Mouse (Mus musculus): ENCODE results near the gene Pde4a. TPM values are rescaled to one million over a fixed set of nuclear protein-coding genes. Genes with fewer than 3 reads are reported as not detected.
"Not testable (repeated sequence)": the region's sequence is repeated elsewhere in the genome, so short reads cannot be mapped to it uniquely, and the experiment has no call there.

The Pde4a gene
- polyA plus RNA-seq, 1 experiment from 2014 or later = 17.3 TPM

DNA sequence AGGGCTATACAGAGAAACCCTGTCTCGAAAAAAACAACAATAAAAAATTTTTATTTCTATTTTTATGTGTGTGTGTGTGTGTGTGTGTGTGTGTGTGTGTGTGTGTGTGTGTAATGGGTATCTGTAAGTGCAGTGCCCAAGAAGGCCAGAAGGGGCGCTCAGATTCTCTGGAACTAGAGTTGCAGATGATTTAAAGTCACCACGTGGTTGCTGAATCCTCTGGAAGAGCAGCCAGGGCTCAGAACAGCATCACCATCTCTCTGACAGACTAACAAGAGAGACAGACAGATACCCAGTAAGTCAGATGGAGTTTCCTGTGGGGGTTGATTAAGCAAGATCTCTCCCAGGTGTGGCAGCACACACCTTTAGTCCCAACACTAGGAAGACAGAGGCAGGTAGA lies 54.3 kb downstream of the Pde4a start:
- Histone ChIP-seq H3K9me3 (replicated peaks; ENCODE audit: control insufficient read depth, low read length) (no peaks in the 10 kb centered on the region), H3K9ac (ENCODE audit: low read length) (no peak overlapping the region), H3K27ac (ENCODE audit: low read depth, low read length) (no peak overlapping the region), H3K4me1 (ENCODE audit: control insufficient read depth, insufficient read depth, low read length) (no peaks in the 10 kb centered on the region), H3K4me3 (ENCODE audit: low read depth, low read length) (no peak overlapping the region), H3K36me3 (ENCODE audit: control insufficient read depth, insufficient read depth, low read length) (no peaks in the 10 kb centered on the region), H3K4me2 (ENCODE audit: low read length) (no peak overlapping the region), H3K27me3 (replicated peaks; ENCODE audit: control insufficient read depth, insufficient read depth, low read length) (no peaks in the 10 kb centered on the region)
- DNase-seq (ENCODE audit: low spot score) (no peak), ATAC-seq (no peak)
- 54% methylated on average over 3 of the region's 3 CpGs for WGBS

DNA sequence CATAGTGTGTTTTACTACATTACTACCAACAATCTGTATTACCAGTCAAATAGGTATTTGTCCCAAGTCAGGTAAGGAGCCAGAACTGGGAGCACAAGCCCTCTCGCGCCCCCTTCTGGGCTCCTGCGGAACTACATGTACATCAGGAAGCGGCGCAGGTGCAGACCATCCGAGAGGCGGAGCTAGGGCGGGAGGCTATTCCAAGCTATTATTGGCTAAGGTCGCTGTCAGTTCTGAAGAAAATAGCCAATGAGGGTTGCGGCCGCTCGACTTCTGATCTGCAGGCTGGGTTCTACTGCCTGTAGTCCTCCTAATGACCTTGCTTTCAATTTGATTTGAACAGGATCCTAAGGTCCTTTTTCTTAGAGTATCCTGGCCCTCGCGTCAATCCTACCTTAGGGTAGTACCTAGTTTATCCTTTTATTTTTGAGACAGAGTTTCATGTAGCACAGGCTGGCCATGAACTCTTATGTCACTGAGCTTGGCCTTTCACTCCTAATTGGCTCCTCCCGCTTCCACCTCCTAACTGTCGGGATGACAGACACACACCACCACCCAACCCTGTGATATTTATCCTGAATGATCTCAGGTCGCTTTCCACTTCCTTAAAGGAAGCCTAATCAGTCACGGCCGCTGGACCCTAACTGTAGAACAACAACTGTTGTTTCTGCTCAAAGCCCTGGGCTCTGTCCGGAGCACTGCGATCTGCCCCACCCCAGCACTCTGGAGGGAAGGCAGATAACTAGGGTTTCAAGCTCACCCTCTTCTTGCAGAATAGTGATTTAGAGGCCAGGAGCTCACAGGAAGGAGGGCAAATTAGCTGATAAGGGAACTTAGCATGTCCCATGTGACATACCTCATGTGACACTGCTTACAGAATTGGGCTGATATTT lies 55.2 kb downstream of the Pde4a start:
- DNase-seq (ENCODE audit: low spot score) (peak; percentile 94), ATAC-seq (peak; percentile 90)
- Histone ChIP-seq H3K27me3 (replicated peaks; ENCODE audit: control insufficient read depth, insufficient read depth, low read length) (no peaks in the 10 kb centered on the region), H3K4me2 (ENCODE audit: low read length) (peak overlapping the region; percentile 43), H3K9ac (ENCODE audit: low read length) (no peak overlapping the region), H3K4me1 (ENCODE audit: control insufficient read depth, insufficient read depth, low read length) (peaks cover 5% of the 10 kb centered on the region; the same call in 1 of the 2 replicates), H3K27ac (ENCODE audit: low read depth, low read length) (no peak overlapping the region), H3K9me3 (replicated peaks; ENCODE audit: control insufficient read depth, low read length) (no peaks in the 10 kb centered on the region), H3K4me3 (ENCODE audit: low read depth, low read length) (peak overlapping the region; percentile 8), H3K36me3 (ENCODE audit: control insufficient read depth, insufficient read depth, low read length) (no peaks in the 10 kb centered on the region)
- WGBS = 15% methylated on average over 21 of the region's 21 CpGs

DNA sequence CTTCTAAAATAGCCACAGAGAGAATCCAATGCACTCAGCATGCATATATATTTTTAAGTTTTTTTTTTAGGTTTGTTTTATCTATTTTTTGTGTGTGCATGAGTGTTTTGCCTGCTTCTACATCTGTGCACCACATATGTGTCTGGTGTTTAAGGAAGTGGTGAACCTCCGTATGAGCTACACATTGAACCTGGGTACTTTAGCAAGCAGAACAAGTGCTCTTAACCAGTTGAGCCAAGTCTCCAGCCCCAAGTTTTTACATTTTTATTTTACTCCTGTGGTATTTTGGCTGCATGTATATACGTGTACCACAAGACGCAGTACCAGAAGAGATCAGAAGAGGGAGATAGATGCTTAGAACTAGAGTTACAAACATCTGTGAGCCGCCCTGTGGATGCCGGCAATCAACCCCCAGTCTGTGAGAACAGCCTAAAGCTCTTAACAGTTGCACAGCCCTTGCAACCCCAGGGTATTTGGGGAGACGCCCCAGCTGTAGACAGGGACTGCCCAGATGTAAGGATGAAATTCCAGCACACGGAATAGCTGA lies 55.9 kb downstream of the Pde4a start:
- H3K4me2 ChIP-seq (ENCODE audit: low read length) = no peak overlapping the region
- no peak overlapping the region for H3K4me3 ChIP-seq (ENCODE audit: low read depth, low read length)
- no peak overlapping the region for H3K27ac ChIP-seq (ENCODE audit: low read depth, low read length)
- H3K36me3 ChIP-seq (ENCODE audit: control insufficient read depth, insufficient read depth, low read length) = no peaks in the 10 kb centered on the region
- no peaks in the 10 kb centered on the region for H3K9me3 ChIP-seq (replicated peaks; ENCODE audit: control insufficient read depth, low read length)
- ATAC-seq (peak; percentile 62), DNase-seq (ENCODE audit: low spot score) (peak; percentile 87)
- WGBS = 14% methylated on average over 7 of the region's 7 CpGs
- H3K4me1 ChIP-seq (ENCODE audit: control insufficient read depth, insufficient read depth, low read length) = peaks cover 5% of the 10 kb centered on the region; the same call in 1 of the 2 replicates
- no peaks in the 10 kb centered on the region for H3K27me3 ChIP-seq (replicated peaks; ENCODE audit: control insufficient read depth, insufficient read depth, low read length)
- H3K9ac ChIP-seq (ENCODE audit: low read length) = no peak overlapping the region

DNA sequence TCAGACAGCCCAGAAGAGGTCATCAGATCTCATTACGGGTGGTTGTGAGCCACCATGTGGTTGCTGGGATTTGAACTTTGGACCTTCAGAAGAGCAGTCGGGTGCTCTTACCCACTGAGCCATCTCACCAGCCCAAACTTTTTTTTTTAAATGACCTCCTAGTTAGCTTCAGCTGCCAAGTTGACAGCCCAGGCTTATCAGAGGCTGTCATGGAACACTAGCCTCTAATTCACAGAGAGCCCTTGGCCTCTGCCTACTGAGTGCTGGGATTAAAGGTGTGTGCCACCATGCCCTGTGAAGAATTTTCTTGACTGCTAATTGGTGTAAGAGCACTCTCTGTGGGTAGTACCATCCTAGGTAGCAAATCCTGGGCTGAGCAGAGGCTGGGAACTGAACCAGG lies 58.0 kb downstream of the Pde4a start:
- not testable (repeated sequence) for H3K4me2 ChIP-seq (ENCODE audit: low read length); H3K9me3 ChIP-seq (replicated peaks; ENCODE audit: control insufficient read depth, low read length); H3K27ac ChIP-seq (ENCODE audit: low read depth, low read length); H3K27me3 ChIP-seq (replicated peaks; ENCODE audit: control insufficient read depth, insufficient read depth, low read length); H3K4me3 ChIP-seq (ENCODE audit: low read depth, low read length); H3K9ac ChIP-seq (ENCODE audit: low read length); H3K36me3 ChIP-seq (ENCODE audit: control insufficient read depth, insufficient read depth, low read length); H3K4me1 ChIP-seq (ENCODE audit: control insufficient read depth, insufficient read depth, low read length); DNase-seq (ENCODE audit: low spot score); ATAC-seq
- 91% methylated on average over 1 of the region's 2 CpGs for WGBS

GRCm38 (mm10) chr9:21223906-21224305 lies 58.4 kb downstream of the Pde4a start:
- H3K9me3 ChIP-seq (replicated peaks; ENCODE audit: control insufficient read depth, low read length) = no peaks in the 10 kb centered on the region
- H3K27me3 ChIP-seq (replicated peaks; ENCODE audit: control insufficient read depth, insufficient read depth, low read length) = no peaks in the 10 kb centered on the region
- no peak overlapping the region for H3K9ac ChIP-seq (ENCODE audit: low read length)
- H3K4me2 ChIP-seq (ENCODE audit: low read length) = no peak overlapping the region
- 90% methylated on average over 6 of the region's 6 CpGs for WGBS
- DNase-seq (ENCODE audit: low spot score) (no peak), ATAC-seq (no peak)
- H3K27ac ChIP-seq (ENCODE audit: low read depth, low read length) = no peak overlapping the region
- no peak overlapping the region for H3K4me3 ChIP-seq (ENCODE audit: low read depth, low read length)
- H3K36me3 ChIP-seq (ENCODE audit: control insufficient read depth, insufficient read depth, low read length) = 0 out of 2 replicates have a peak, but pooled peaks cover under 1% of the 10 kb centered on the region
- H3K4me1 ChIP-seq (ENCODE audit: control insufficient read depth, insufficient read depth, low read length) = peaks cover 5% of the 10 kb centered on the region; the same call in 1 of the 2 replicates

- Histone ChIP-seq H3K4me3 (ENCODE audit: low read depth, low read length) (no peak overlapping the region), H3K27ac (ENCODE audit: low read depth, low read length) (no peak overlapping the region), H3K9ac (ENCODE audit: low read length) (peak overlapping the region; percentile 21; the same call in 1 of the 2 replicates), H3K4me1 (ENCODE audit: control insufficient read depth, insufficient read depth, low read length) (peaks cover 5% of the 10 kb centered on the region; the same call in 1 of the 2 replicates), H3K9me3 (replicated peaks; ENCODE audit: control insufficient read depth, low read length) (no peaks in the 10 kb centered on the region), H3K4me2 (ENCODE audit: low read length) (peak overlapping the region; percentile 33), H3K27me3 (replicated peaks; ENCODE audit: control insufficient read depth, insufficient read depth, low read length) (no peaks in the 10 kb centered on the region), H3K36me3 (ENCODE audit: control insufficient read depth, insufficient read depth, low read length) (peaks cover 9% of the 10 kb centered on the region; the same call in 1 of the 2 replicates)
- DNase-seq (ENCODE audit: low spot score) (no peak), ATAC-seq (no peak)
- 22% methylated on average over 26 of the region's 26 CpGs for WGBS
Observed at GRCm38 (mm10) chr9:21224576-21225414, 59.3 kb downstream of the Pde4a start.

GRCm38 (mm10) chr9:21225415-21225758 lies 59.9 kb downstream of the Pde4a start:
- Histone ChIP-seq H3K9ac (ENCODE audit: low read length) (peak overlapping the region; percentile 21; the same call in 1 of the 2 replicates), H3K36me3 (ENCODE audit: control insufficient read depth, insufficient read depth, low read length) (peaks cover 15% of the 10 kb centered on the region; the same call in 1 of the 2 replicates), H3K27ac (ENCODE audit: low read depth, low read length) (no peak overlapping the region), H3K4me2 (ENCODE audit: low read length) (peak overlapping the region; percentile 33), H3K4me1 (ENCODE audit: control insufficient read depth, insufficient read depth, low read length) (peaks cover 5% of the 10 kb centered on the region; the same call in 1 of the 2 replicates), H3K27me3 (replicated peaks; ENCODE audit: control insufficient read depth, insufficient read depth, low read length) (no peaks in the 10 kb centered on the region), H3K4me3 (ENCODE audit: low read depth, low read length) (no peak overlapping the region), H3K9me3 (replicated peaks; ENCODE audit: control insufficient read depth, low read length) (no peaks in the 10 kb centered on the region)
- WGBS = 28% methylated on average over 7 of the region's 7 CpGs
- DNase-seq (ENCODE audit: low spot score) (no peak), ATAC-seq (no peak)

DNA sequence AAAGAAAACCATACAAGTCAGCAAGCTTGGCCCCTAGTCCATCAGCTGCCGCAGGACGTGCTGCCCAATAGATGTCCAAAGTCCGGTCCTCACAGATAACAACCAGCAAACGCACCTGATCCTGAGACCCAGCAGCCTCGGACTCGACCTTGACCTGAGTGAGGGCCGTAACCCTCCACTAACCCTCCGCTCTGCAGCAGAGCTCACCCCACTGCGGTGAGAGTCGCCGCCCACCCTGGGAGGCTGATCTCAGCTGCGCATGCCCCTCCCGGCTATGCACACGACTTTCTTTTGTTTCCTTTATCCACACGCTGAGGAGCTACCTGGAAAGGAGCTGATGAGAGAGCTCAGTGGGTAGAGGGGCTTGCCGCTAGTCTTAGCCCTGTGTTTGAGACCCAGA lies 61.8 kb downstream of the Pde4a start:
- WGBS = 11% methylated on average over 16 of the region's 16 CpGs

More for the DNA sequence above, 61.8 kb downstream of the Pde4a start:
- peak overlapping the region; percentile 20 for H3K4me3 ChIP-seq (ENCODE audit: low read depth, low read length)
- H3K27ac ChIP-seq (ENCODE audit: low read depth, low read length) = no peak overlapping the region
- H3K4me2 ChIP-seq (ENCODE audit: low read length) = peak overlapping the region; percentile 43
- peaks cover 32% of the 10 kb centered on the region for H3K36me3 ChIP-seq (ENCODE audit: control insufficient read depth, insufficient read depth, low read length)
- H3K4me1 ChIP-seq (ENCODE audit: control insufficient read depth, insufficient read depth, low read length) = peaks cover 5% of the 10 kb centered on the region; the same call in 1 of the 2 replicates
- ATAC-seq = peak; percentile 75
- peak; percentile 68 for DNase-seq (ENCODE audit: low spot score)
- no peaks in the 10 kb centered on the region for H3K27me3 ChIP-seq (replicated peaks; ENCODE audit: control insufficient read depth, insufficient read depth, low read length)
- peak overlapping the region; percentile 50; the same call in 1 of the 2 replicates for H3K9ac ChIP-seq (ENCODE audit: low read length)
- H3K9me3 ChIP-seq (replicated peaks; ENCODE audit: control insufficient read depth, low read length) = no peaks in the 10 kb centered on the region
